Mouse (Mus musculus): Measurements from ENCODE around the gene Hnrnpa3. TPM values are rescaled to one million over a fixed set of nuclear protein-coding genes. Genes with fewer than 3 reads are reported as not detected.
"Not testable (repeated sequence)": the region's sequence is repeated elsewhere in the genome, so short reads cannot be mapped to it uniquely, and the experiment has no call there.

Hnrnpa3 gene
- 297 and 316 TPM in 2 replicates for polyA plus RNA-seq (2012; rRNA removed)

DNA sequence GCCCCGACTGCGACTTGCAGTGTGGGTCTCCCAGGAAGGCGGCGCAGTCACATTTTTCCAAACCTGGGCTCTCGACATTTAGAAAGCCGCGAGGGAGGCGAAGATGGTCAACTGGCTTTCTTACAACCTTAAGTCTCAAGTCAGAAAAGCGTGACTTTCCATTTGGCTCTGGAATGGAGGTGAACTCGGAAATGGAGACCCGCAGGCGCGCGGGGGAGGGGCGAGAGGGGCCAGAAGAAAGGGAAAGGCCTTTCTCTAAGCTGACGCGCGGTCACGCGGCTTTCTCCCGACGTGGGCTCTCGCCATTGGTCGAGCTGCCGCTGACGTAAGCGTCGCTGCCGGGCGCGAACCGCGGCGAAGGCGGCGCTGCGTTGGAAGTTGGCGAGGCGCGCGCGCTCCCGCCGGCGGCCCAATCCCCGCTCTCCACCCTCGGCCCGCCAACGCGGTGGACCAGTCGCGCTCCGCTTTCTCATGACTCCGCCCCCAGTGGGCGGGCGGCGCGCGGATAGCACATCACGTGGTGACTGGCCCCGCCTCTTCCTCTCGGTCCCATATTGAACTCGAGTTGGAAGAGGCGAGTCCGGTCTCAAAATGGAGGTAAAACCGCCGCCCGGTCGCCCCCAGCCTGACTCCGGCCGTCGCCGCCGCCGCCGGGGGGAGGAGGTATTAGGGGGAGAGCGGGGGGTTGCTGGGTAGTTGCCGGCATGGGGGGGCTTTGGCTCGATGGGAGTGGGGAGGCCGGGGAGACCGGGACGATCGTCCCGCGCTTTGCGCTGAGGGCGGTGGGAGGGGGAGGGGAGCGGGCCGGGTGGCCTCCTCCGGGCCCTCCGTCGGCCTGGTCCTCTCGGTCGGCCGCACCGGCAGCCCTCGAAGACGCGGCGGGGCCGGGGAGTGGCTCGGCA is at the start of gene Hnrnpa3:
Hnrnpa3 (plus strand) TSS at position 535 of the 902 bp plus-strand sequence.
- DNase-seq (ENCODE audit: extremely low spot score in 1 of 2, low spot score in 1 of 2): peak; percentile 97 to 99

GRCm38 (mm10) chr2:75609971-75610370 is 49.1 kb upstream of the Hnrnpa3 start:
- no peak for DNase-seq (ENCODE audit: extremely low spot score in 1 of 2, low spot score in 1 of 2)

DNA sequence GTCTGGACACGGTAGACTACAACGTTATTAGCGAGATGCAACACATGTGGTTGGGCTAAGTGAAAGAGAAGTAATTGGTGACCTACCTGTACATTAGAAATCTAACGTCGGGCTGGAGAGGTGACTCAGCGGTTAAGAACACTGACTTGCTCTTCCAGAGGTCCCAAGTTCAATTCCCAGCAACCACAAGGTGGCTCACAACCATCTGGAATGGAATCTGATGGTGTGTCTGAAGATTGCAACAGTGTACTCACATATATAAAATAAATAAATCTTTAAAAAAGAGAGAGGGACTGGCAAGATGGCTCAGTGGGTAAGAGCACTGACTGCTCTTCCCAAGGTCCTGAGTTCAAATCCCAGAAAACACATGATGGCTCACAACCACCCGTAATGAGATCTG is 48.5 kb upstream of the Hnrnpa3 start:
- not testable (repeated sequence) for DNase-seq (ENCODE audit: extremely low spot score in 1 of 2, low spot score in 1 of 2)

- peak in 1 of 2 experiments; percentile 17 for DNase-seq (ENCODE audit: extremely low spot score in 1 of 2, low spot score in 1 of 2)
Measured at GRCm38 (mm10) chr2:75611041-75611805, 47.8 kb upstream of the Hnrnpa3 start.

- no peak for DNase-seq (ENCODE audit: extremely low spot score in 1 of 2, low spot score in 1 of 2)
Measured at GRCm38 (mm10) chr2:75612006-75612405, 47.1 kb upstream of the Hnrnpa3 start.

GRCm38 (mm10) chr2:75612981-75613567 is 46.0 kb upstream of the Hnrnpa3 start:
- no peak for DNase-seq (ENCODE audit: extremely low spot score in 1 of 2, low spot score in 1 of 2)

- no peak for DNase-seq (ENCODE audit: extremely low spot score in 1 of 2, low spot score in 1 of 2)
Measured at GRCm38 (mm10) chr2:75614577-75614976, 44.5 kb upstream of the Hnrnpa3 start.

DNA sequence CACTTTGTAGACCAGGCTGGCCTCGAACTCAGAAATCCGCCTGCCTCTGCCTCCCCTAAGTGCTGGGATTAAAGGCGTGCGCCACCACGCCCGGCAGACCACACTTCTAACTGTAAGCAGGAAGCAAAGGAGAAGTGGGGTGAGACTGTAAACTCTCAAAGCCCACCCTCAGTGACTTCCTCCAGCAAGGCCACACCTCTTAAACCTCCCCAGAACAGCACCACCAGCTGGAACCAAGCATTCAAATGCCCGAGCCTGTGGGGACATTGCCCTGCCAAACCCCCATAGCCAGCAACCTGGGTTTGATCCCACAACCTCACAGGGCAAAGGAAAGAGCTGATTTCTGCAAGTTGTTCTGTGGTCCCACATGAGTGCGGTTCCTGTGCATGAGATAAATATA is 42.1 kb upstream of the Hnrnpa3 start:
- DNase-seq (ENCODE audit: extremely low spot score in 1 of 2, low spot score in 1 of 2): no peak

DNA sequence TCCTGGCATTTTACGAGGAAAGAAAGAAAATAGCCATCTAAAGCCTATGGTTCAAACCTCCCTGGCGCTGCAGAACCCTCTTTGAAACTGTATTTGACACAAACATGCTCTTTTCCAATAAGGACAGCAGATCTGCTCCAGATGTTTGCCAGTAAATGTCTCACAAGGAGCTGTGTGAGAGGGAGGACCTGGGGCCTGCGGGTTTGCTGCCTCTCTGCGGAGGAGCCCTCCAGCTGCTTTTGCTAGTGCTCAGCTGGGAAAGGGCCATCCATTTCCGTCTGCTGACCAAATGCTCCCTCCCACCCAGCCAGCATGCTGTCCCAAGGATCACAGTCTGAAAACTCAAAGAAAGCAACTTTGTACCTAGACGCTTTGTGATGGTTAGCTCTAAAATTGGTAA is 40.3 kb upstream of the Hnrnpa3 start:
- no peak for DNase-seq (ENCODE audit: extremely low spot score in 1 of 2, low spot score in 1 of 2)

DNA sequence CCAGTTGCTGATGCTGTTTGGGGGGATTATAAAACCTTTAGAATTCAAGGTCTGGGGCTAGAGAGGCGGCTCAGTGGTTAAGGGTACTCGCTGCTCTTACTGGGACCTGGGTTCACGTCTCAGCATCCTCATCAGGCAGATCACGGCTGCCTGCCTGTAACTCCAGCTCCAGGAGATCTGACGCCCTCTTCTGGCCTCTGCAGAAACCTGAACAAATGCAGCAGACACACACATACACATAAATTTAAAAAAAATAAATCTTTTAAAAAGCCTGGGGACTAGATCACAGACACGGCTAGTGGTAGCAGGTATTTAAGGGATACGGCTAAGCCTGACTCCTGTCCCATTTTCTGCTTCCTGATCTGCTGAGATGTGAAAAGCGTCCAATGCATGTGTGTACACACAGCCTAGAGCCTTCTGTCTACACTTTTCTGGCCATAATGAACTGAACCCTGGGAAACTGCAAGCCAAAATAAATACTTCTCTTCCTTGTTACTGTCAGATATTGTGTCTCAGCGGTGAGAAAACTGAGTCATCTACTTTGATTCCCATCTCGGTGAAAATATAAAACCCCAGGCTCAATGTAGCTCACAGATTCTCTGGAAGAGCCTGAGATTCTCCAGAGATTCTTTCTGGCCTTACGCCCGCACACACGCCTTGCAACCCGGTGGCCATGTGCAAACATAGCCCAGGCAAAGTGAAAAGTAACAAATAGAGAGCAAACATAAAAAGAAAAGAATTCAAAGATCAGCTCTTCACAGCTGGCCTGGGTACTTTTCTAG is 37.0 kb upstream of the Hnrnpa3 start:
- peak in 1 of 2 experiments; percentile 57 for DNase-seq (ENCODE audit: extremely low spot score in 1 of 2, low spot score in 1 of 2)

DNA sequence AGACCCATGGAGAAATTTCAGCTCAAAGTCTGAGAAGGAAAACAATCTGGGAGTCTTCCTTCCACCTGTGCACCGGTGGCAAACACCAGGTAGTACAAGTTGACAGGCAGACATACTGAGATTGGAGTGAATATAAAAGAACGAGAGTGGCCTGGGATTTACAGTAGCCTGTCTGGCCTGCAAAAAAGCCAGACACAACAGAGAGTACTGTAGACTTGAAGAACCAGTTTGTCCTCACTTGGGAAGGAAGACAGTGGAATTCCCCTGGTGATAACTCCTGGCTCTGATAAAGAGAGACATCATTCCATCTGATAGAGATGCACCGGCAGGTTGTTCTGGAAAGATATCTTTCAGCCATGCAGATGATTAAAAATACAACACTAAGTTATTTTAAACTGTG is 34.0 kb upstream of the Hnrnpa3 start:
- DNase-seq (ENCODE audit: extremely low spot score in 1 of 2, low spot score in 1 of 2): no peak

DNA sequence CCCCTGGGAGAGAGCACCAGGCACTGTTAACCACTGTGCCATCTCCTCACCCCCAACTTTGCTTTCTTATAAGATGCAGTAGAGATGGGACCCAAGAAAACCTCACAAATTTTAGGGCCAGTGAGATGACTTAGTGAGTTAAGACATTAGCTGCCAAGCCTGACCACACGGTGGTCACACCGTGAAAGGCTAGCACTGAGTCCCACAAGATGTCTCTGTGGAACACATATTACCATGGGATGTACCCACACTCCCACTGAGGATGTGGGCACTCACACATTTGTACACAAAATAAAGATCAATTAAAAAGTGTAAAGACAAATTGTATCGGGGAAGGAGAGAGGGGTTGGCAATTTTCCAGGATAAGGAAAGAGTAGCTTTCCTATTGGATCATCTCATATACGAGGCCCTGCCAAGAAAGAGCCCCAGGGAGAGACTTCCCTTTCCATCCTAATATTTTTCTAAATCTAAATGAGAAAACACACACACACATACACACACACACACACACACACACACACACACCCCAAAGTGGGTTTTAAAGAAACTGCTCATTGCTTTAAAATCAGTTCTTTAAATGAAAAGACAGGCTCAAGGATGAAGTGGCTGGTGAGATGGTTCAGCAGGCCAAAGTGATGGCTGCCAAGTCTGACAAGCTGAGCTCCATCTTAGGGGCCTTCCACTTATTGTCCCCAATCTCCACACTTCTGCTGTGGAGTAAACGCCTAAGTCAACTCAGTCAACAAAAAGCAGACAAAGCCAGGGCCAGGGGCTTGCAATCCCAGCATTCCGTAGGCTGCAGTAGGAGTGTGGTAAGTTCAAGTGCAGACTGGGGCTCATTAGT is 32.2 kb upstream of the Hnrnpa3 start:
- no peak for DNase-seq (ENCODE audit: extremely low spot score in 1 of 2, low spot score in 1 of 2)

DNA sequence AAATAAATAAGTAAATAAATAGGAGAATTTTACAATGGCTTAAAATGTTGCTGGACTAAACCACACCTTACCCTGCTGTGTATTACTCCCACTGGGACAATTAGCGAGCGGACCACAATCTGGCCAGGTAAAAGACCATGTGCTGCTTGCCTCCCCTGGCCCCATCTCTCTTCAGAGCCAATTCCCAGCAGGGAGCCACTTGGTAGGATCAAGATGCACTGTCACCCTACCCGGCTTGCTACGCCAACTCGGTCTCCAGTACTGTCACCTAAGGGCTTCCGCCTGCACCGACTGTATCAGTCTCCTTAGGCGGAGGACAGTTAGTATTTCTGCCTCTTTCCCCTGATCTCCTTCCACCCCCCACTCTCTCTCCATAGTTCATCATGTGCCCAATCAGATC is 30.6 kb upstream of the Hnrnpa3 start:
- no peak for DNase-seq (ENCODE audit: extremely low spot score in 1 of 2, low spot score in 1 of 2)

DNA sequence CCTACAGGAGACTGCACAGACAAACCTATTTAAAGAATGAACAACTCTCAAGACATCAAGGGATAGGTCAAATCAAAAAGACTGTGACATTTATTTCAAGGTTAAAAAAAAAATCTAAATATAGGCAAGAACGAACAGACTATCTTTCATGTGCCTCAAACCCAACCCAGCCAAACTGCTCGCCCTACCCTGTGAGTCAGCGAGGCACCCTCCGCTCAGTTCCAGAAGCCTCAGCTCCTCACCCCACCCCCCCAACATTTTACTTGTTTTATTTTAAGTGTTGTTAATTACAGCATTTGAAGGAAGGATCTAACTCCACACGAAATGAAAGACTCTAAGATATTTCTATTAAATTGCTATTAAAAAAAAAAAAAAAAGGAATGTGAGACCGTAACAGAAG is 27.6 kb upstream of the Hnrnpa3 start:
- no peak for DNase-seq (ENCODE audit: extremely low spot score in 1 of 2, low spot score in 1 of 2)

- DNase-seq (ENCODE audit: extremely low spot score in 1 of 2, low spot score in 1 of 2): no peak
Measured at GRCm38 (mm10) chr2:75632043-75632442, 27.0 kb upstream of the Hnrnpa3 start.

- no peak for DNase-seq (ENCODE audit: extremely low spot score in 1 of 2, low spot score in 1 of 2)
Measured at GRCm38 (mm10) chr2:75632721-75633181, 26.3 kb upstream of the Hnrnpa3 start.

DNA sequence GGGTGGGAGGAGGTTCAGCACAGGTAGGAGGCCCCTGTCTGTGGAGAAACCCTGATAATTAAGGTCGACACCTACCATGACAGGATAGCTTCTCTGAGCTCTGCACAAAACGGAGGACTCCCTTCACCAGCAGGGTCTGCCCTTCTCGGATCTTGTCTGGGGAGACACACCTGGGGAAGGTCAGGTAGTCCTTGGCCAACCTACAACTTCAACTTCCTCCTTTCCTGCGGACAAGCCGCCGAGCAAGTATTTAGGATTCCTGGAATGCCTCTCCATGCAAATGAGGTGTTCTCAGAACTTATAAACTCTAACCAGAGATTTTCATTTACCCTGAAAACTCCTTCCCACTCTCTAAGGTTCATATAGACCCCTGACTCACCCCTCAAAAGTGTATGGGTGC is 25.7 kb upstream of the Hnrnpa3 start:
- no peak for DNase-seq (ENCODE audit: extremely low spot score in 1 of 2, low spot score in 1 of 2)

GRCm38 (mm10) chr2:75633784-75634183 is 25.3 kb upstream of the Hnrnpa3 start:
- no peak for DNase-seq (ENCODE audit: extremely low spot score in 1 of 2, low spot score in 1 of 2)

- DNase-seq (ENCODE audit: extremely low spot score in 1 of 2, low spot score in 1 of 2): not testable (repeated sequence)
Measured at GRCm38 (mm10) chr2:75634431-75634830, 24.6 kb upstream of the Hnrnpa3 start.
